Mouse (Mus musculus): Measurements from ENCODE around the gene Ube2m.

DNA sequence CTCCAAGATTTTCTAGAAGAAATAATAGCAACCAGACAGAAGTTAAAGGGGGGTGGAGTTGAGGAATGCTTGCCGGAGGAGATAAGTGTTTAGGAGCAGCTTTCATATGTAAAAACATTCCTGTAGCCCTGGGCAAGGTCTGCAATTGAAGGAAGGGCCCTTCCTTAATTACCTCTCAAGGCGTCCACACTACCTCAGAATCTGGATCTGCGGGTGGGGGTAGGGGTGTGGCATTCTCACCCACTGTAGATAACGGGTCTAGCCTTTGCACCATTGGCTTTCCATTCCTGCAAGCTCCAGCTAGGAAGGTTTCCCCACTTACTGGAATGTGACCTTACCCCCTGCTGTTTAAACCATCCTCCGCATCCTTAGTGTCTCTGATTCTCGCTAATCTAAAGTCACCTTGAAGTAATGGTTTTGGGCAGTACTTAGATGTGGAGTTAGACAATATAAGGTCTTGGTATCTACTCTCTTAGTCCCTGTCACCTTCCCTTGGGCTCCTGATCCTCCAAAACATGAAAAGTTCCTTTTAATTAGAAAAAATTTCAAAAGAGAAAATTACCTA is 23.7 kb downstream of the Ube2m start:
- no peak for TF ChIP-seq CTCF (IDR thresholded peaks at IDR 0.05; ENCODE audit: low read depth)
- TF ChIP-seq EP300 (IDR thresholded peaks at IDR 0.05; ENCODE audit: low read depth): no peak

Data from heart, postnatal 0 days (tissue).